Mouse (Mus musculus): ENCODE data around the gene Klhl35. TPM values are rescaled to one million over a fixed set of nuclear protein-coding genes. Genes with fewer than 3 reads are reported as not detected.
"Not testable (repeated sequence)": the region's sequence is repeated elsewhere in the genome, so short reads cannot be mapped to it uniquely, and the experiment has no call there.

Klhl35 gene
- total and polyA plus RNA-seq, 3 experiments, result 0.13 to 0.43 TPM; not detected in 1

- WGBS, result 47% methylated on average over 1 of the region's 1 CpGs
- Histone ChIP-seq H3K27ac (no peak overlapping the region), H3K79me2 (replicated peaks; ENCODE audit: control insufficient read depth, insufficient read depth, low read length) (no peaks in the 10 kb centered on the region), H3K9ac (ENCODE audit: low read depth, low read length) (no peak overlapping the region), H3K4me1 (ENCODE audit: control insufficient read depth, insufficient read depth, low read length) (no peaks in the 10 kb centered on the region), H3K27me3 (ENCODE audit: control insufficient read depth, insufficient read depth, low read length) (no peaks in the 10 kb centered on the region), H3K36me3 (ENCODE audit: control insufficient read depth, insufficient read depth, low read length) (no peaks in the 10 kb centered on the region), H3K4me3 (no peak overlapping the region)
- TF ChIP-seq EP300 (IDR thresholded peaks at IDR 0.05; ENCODE audit: insufficient read depth, low read depth, low read length), result no peak
- intact Hi-C loops (cut with DNase I), result loop anchor here (5.0 kb wide), 1 partner anchor 36 kb away; the partner anchor contains the start of gene Arrb1
- no peak for DNase-seq
Observed at GRCm38 (mm10) chr7:99501148-99501547, 35.3 kb downstream of the Klhl35 start.

GRCm38 (mm10) chr7:99504556-99504955 is 38.8 kb downstream of the Klhl35 start:
- no peaks in the 10 kb centered on the region for H3K27me3 ChIP-seq (ENCODE audit: control insufficient read depth, insufficient read depth, low read length)
- no peaks in the 10 kb centered on the region for H3K79me2 ChIP-seq (replicated peaks; ENCODE audit: control insufficient read depth, insufficient read depth, low read length)
- no peak overlapping the region for H3K9ac ChIP-seq (ENCODE audit: low read depth, low read length)
- no peak overlapping the region for H3K4me3 ChIP-seq
- H3K27ac ChIP-seq, result no peak overlapping the region
- no peaks in the 10 kb centered on the region for H3K4me1 ChIP-seq (ENCODE audit: control insufficient read depth, insufficient read depth, low read length)
- intact Hi-C loops (cut with DNase I), result loop anchor here (5.0 kb wide), 1 partner anchor 33 kb away; the partner anchor contains the start of gene Arrb1
- no peak for DNase-seq
- H3K36me3 ChIP-seq (ENCODE audit: control insufficient read depth, insufficient read depth, low read length), result no peaks in the 10 kb centered on the region
- TF ChIP-seq CTCF (IDR thresholded peaks at IDR 0.05), result no peak
- TF ChIP-seq POLR2A (IDR thresholded peaks at IDR 0.05; ENCODE audit: insufficient read depth, low read depth, low read length), result no peak
- no peak for TF ChIP-seq EP300 (IDR thresholded peaks at IDR 0.05; ENCODE audit: insufficient read depth, low read depth, low read length)

DNA sequence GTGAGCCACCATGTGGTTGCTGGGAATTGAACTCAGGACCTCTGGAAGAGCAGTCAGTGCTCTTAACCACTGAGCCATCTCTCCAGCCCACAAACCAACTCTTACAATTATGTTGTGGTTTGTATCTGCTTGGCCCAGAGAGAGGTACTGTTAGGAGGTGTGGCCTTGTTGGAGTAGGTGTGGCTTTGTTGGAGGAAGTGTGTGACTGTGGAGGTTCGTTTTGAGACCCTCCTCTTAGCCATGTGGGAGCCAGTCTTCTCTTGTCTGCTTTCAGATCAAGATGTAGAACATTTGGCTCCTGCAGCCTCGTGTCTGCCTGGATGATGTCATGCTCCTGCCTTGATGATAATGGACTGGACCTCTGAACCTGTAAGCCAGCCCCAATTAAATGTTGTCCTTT is 42.4 kb downstream of the Klhl35 start:
- H3K27ac ChIP-seq; H3K4me3 ChIP-seq; H3K36me3 ChIP-seq (ENCODE audit: control insufficient read depth, insufficient read depth, low read length); H3K9ac ChIP-seq (ENCODE audit: low read depth, low read length); DNase-seq; H3K4me1 ChIP-seq (ENCODE audit: control insufficient read depth, insufficient read depth, low read length); H3K79me2 ChIP-seq (replicated peaks; ENCODE audit: control insufficient read depth, insufficient read depth, low read length); intact Hi-C loops (cut with DNase I); H3K27me3 ChIP-seq (ENCODE audit: control insufficient read depth, insufficient read depth, low read length): not testable (repeated sequence)
- WGBS, result 17% methylated on average over 2 of the region's 2 CpGs

DNA sequence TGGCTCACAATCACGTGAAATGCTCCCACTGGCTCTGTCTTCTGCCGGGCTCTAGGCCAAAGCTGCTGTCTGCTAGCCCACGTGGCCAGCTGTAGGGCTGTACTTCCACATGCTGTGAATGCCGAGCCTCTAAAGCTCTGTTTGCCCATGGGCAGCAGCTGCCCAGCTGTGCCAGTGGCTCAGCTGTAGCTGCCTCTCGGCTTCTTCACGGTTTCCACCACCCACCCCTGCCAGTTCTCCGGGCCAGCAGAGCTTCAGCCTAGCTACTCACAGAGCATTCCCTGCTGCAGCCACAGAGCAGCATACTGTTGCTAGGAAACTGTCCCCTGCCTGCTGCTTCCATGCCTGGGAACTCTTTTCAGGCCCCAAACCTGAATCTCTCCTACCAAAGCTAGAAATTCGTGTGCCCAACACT is 44.3 kb downstream of the Klhl35 start:
- no peaks in the 10 kb centered on the region for H3K79me2 ChIP-seq (replicated peaks; ENCODE audit: control insufficient read depth, insufficient read depth, low read length)
- peak; percentile 66 to 71 for DNase-seq
- H3K9ac ChIP-seq (ENCODE audit: low read depth, low read length), result no peak overlapping the region
- no peak overlapping the region for H3K4me3 ChIP-seq
- TF ChIP-seq CTCF (IDR thresholded peaks at IDR 0.05) (no peak), POLR2A (IDR thresholded peaks at IDR 0.05; ENCODE audit: insufficient read depth, low read depth, low read length) (no peak), EP300 (IDR thresholded peaks at IDR 0.05; ENCODE audit: insufficient read depth, low read depth, low read length) (no peak)
- H3K36me3 ChIP-seq (ENCODE audit: control insufficient read depth, insufficient read depth, low read length), result no peaks in the 10 kb centered on the region
- H3K27me3 ChIP-seq (ENCODE audit: control insufficient read depth, insufficient read depth, low read length), result no peaks in the 10 kb centered on the region
- H3K27ac ChIP-seq, result no peak overlapping the region
- intact Hi-C loops (cut with DNase I), result no loop called here
- no peaks in the 10 kb centered on the region for H3K4me1 ChIP-seq (ENCODE audit: control insufficient read depth, insufficient read depth, low read length)
- 16% methylated on average over 8 of the region's 8 CpGs for WGBS

GRCm38 (mm10) chr7:99516092-99516813 is 50.4 kb downstream of the Klhl35 start:
- TF ChIP-seq EP300 (IDR thresholded peaks at IDR 0.05; ENCODE audit: insufficient read depth, low read depth, low read length), result no peak
- TF ChIP-seq CTCF (IDR thresholded peaks at IDR 0.05), result no peak
- TF ChIP-seq POLR2A (IDR thresholded peaks at IDR 0.05; ENCODE audit: insufficient read depth, low read depth, low read length), result no peak
- no peaks in the 10 kb centered on the region for H3K79me2 ChIP-seq (replicated peaks; ENCODE audit: control insufficient read depth, insufficient read depth, low read length)
- no peaks in the 10 kb centered on the region for H3K27me3 ChIP-seq (ENCODE audit: control insufficient read depth, insufficient read depth, low read length)
- H3K9ac ChIP-seq (ENCODE audit: low read depth, low read length), result no peak overlapping the region
- H3K4me1 ChIP-seq (ENCODE audit: control insufficient read depth, insufficient read depth, low read length), result no peaks in the 10 kb centered on the region
- WGBS, result 67% methylated on average over 9 of the region's 9 CpGs
- DNase-seq, result no peak
- no peak overlapping the region for H3K27ac ChIP-seq
- no peak overlapping the region for H3K4me3 ChIP-seq
- no peaks in the 10 kb centered on the region for H3K36me3 ChIP-seq (ENCODE audit: control insufficient read depth, insufficient read depth, low read length)
- intact Hi-C loops (cut with DNase I), result no loop called here

DNA sequence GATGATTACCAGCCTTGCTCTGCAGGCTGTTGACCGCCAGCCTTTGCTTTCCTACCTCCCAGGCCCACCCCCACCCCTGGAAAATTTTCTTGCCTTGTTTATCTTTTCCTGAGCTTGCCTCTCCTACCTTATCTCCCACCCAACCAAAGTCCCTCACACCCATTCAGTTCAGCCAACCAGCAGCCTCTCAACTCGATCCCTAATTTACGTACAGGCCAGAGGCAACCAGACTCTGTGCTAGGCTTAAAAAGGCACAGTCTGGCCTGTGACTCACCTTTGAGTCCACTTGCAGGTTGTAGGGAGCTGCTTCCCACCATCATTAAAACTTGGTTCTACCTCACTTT is 51.0 kb downstream of the Klhl35 start:
- H3K9ac ChIP-seq (ENCODE audit: low read depth, low read length), result no peak overlapping the region
- H3K27me3 ChIP-seq (ENCODE audit: control insufficient read depth, insufficient read depth, low read length), result no peaks in the 10 kb centered on the region
- TF ChIP-seq POLR2A (IDR thresholded peaks at IDR 0.05; ENCODE audit: insufficient read depth, low read depth, low read length) (no peak), CTCF (IDR thresholded peaks at IDR 0.05) (no peak), EP300 (IDR thresholded peaks at IDR 0.05; ENCODE audit: insufficient read depth, low read depth, low read length) (no peak)
- no peaks in the 10 kb centered on the region for H3K36me3 ChIP-seq (ENCODE audit: control insufficient read depth, insufficient read depth, low read length)
- DNase-seq, result no peak
- H3K4me3 ChIP-seq, result no peak overlapping the region
- WGBS, result 80% methylated on average over 3 of the region's 3 CpGs
- H3K4me1 ChIP-seq (ENCODE audit: control insufficient read depth, insufficient read depth, low read length), result no peaks in the 10 kb centered on the region
- intact Hi-C loops (cut with DNase I), result no loop called here
- no peaks in the 10 kb centered on the region for H3K79me2 ChIP-seq (replicated peaks; ENCODE audit: control insufficient read depth, insufficient read depth, low read length)
- H3K27ac ChIP-seq, result no peak overlapping the region

All from heart, adult 2 months (tissue).